In genomic region chr10:12874577-12875277, GRCm38 (mm10) we compare ENCODE assay signal across 10 mouse cellular contexts. TPM values are rescaled to one million over a fixed set of nuclear protein-coding genes. Genes with fewer than 3 reads are reported as not detected.
DNase-seq lines count a peak whose midpoint lies in the region; ATAC-seq and TF ChIP-seq lines count a peak whose summit lies in the region.
"Had no signal": no experiment of that assay in that cellular context is flagged by ENCODE, and none has a peak within 500 bp of the region (broad histone marks: within the 10 kb centered on the region; RNA-seq: fewer than 3 reads in every experiment).

No protein-coding gene starts in this region.

- no peaks in the 10 kb centered on the region for H3K9me3 ChIP-seq in heart, postnatal 0 days (replicated peaks; ENCODE audit: control insufficient read depth, low read length)
- H3K9me3 ChIP-seq: hindbrain, embryonic 12.5 days; midbrain, embryonic 12.5 days had no signal

- no peak overlapping the region for H3K4me3 ChIP-seq in heart, postnatal 0 days (ENCODE audit: low read depth, low read length)
- H3K4me3 ChIP-seq: hindbrain, embryonic 12.5 days; midbrain, embryonic 12.5 days had no signal

- WGBS in heart, postnatal 0 days, result 56% methylated on average over 8 of the region's 8 CpGs

- no peak for TF ChIP-seq EP300 in heart, postnatal 0 days (IDR thresholded peaks at IDR 0.05; ENCODE audit: low read depth)

- 0 out of 2 replicates have a peak, but pooled peaks cover 3% of the 10 kb centered on the region for H3K4me1 ChIP-seq in heart, postnatal 0 days (ENCODE audit: control insufficient read depth, insufficient read depth)

- peak; percentile 65 for ATAC-seq in heart, postnatal 0 days (ENCODE audit: insufficient read depth, low read depth)
- ATAC-seq in megakaryocyte progenitor cell, adult 5-6 weeks (replicated peaks; ENCODE audit: poor library complexity), result peak; percentile 98

- H3K4me2 ChIP-seq in heart, postnatal 0 days (ENCODE audit: low read depth, low read length), result no peak overlapping the region
- H3K4me2 ChIP-seq: hindbrain, embryonic 12.5 days; midbrain, embryonic 12.5 days had no signal

- H3K36me3 ChIP-seq in heart, postnatal 0 days (replicated peaks; ENCODE audit: control insufficient read depth, insufficient read depth, low read length), result no peaks in the 10 kb centered on the region
- H3K36me3 ChIP-seq: hindbrain, embryonic 12.5 days; midbrain, embryonic 12.5 days had no signal

- no peak overlapping the region for H3K27ac ChIP-seq in heart, postnatal 0 days (ENCODE audit: low read depth)
- H3K27ac ChIP-seq: hindbrain, embryonic 12.5 days; midbrain, embryonic 12.5 days had no signal

- DNase-seq in adrenal gland, adult 2 months, result peak; percentile 44
- DNase-seq in adrenal gland, postnatal 10 days, result no peak
- DNase-seq in CD8-positive naive resting alpha-beta T cell, adult 2 months (ENCODE audit: low read depth in 2 of 2, low spot score in 2 of 2), result peak; percentile 16 to 53
- peak; percentile 48 for DNase-seq in heart, postnatal 0 days (ENCODE audit: low spot score)
- no peak for DNase-seq in embryo, embryonic 11 days
- DNase-seq in right cerebral cortex, postnatal 4 days, result no peak
- DNase-seq in kidney, postnatal 10 days, result no peak

- H3K27me3 ChIP-seq in heart, postnatal 0 days (ENCODE audit: control insufficient read depth, insufficient read depth, low read length), result no peaks in the 10 kb centered on the region
- H3K27me3 ChIP-seq: hindbrain, embryonic 12.5 days had no signal

- no peak for TF ChIP-seq CTCF in heart, postnatal 0 days (IDR thresholded peaks at IDR 0.05; ENCODE audit: low read depth)

- H3K9ac ChIP-seq in heart, postnatal 0 days (replicated peaks; ENCODE audit: low read depth, low read length), result no peak overlapping the region
- H3K9ac ChIP-seq: hindbrain, embryonic 12.5 days; midbrain, embryonic 12.5 days had no signal

RNA-seq across cellular contexts. Expression of gene Utrn, which starts 5.6 kb away (rescaled TPM):
- total RNA-seq in adrenal gland, adult 2 months (2021), result 10 to 100 TPM; 70.3 to 81.8 TPM
- polyA plus RNA-seq in adrenal gland, adult 2 months (2012; rRNA removed), result 21.7 and 25.4 TPM in 2 replicates
- total RNA-seq in adrenal gland, postnatal 10 days (2021), result 10 to 100 TPM; 68.5 to 96.0 TPM
- total RNA-seq in heart, postnatal 0 days (2014; rRNA removed; ENCODE audit: low replicate concordance), result 50.3 and 61.6 TPM in 2 replicates
- 47.3 and 48.4 TPM in 2 replicates for polyA plus RNA-seq in heart, postnatal 0 days (2015; fragmentation: Nextera tagmentation; extraction: Ambion mirVana)
- 25.6 and 28.2 TPM in 2 replicates for total RNA-seq in megakaryocyte progenitor cell, adult 5-6 weeks (2015)
- total RNA-seq in megakaryocyte progenitor cell, adult 5-6 weeks (2017), result 17.2 and 24.2 TPM in 2 replicates

Comparison
In these comparisons a context has a peak if more than half of its experiments do, and no peak if none do; other contexts are left out.
1. DNase-seq: peak in adrenal gland, adult 2 months (single experiment), CD8-positive naive resting alpha-beta T cell, adult 2 months (2 of 2) and heart, postnatal 0 days (single experiment); none in adrenal gland, postnatal 10 days (single experiment), embryo, embryonic 11 days (single experiment), right cerebral cortex, postnatal 4 days (single experiment) and kidney, postnatal 10 days (single experiment).